Comparison of ENCODE assay signal across 18 mouse cellular contexts in genomic region chr5:38504747-38505434, GRCm38 (mm10). TPM values are rescaled to one million over a fixed set of nuclear protein-coding genes. Genes with fewer than 3 reads are reported as not detected.
DNase-seq lines count a peak whose midpoint lies in the region; ATAC-seq lines count a peak whose summit lies in the region.
"Had no signal": no experiment of that assay in that cellular context is flagged by ENCODE, and none has a peak within 500 bp of the region (broad histone marks: within the 10 kb centered on the region; RNA-seq: fewer than 3 reads in every experiment).

No protein-coding gene starts in this region.

- no peaks in the 10 kb centered on the region for H3K9me3 ChIP-seq in kidney, embryonic 15.5 days (replicated peaks)
- no peaks in the 10 kb centered on the region for H3K9me3 ChIP-seq in intestine, embryonic 15.5 days
- H3K9me3 ChIP-seq: embryonic facial prominence, embryonic 15.5 days; midbrain, embryonic 10.5 days; stomach, embryonic 15.5 days had no signal

- no peaks in the 10 kb centered on the region for H3K36me3 ChIP-seq in kidney, embryonic 15.5 days
- no peaks in the 10 kb centered on the region for H3K36me3 ChIP-seq in macrophage (ENCODE audit: inconsistent target)
- no peaks in the 10 kb centered on the region for H3K36me3 ChIP-seq in intestine, embryonic 15.5 days
- H3K36me3 ChIP-seq: embryonic facial prominence, embryonic 15.5 days; midbrain, embryonic 10.5 days; stomach, embryonic 15.5 days had no signal

- no peak overlapping the region for H3K4me3 ChIP-seq in kidney, embryonic 15.5 days (replicated peaks)
- no peak overlapping the region for H3K4me3 ChIP-seq in macrophage (ENCODE audit: inconsistent target)
- no peak overlapping the region for H3K4me3 ChIP-seq in intestine, embryonic 15.5 days (replicated peaks)
- H3K4me3 ChIP-seq: embryonic facial prominence, embryonic 15.5 days; left cerebral cortex, adult 2 months; midbrain, embryonic 10.5 days; myocyte; stomach, embryonic 15.5 days had no signal

- H3K27ac ChIP-seq in kidney, embryonic 15.5 days, result peak overlapping the region; percentile 56
- H3K27ac ChIP-seq in macrophage, result peak overlapping the region; percentile 93
- H3K27ac ChIP-seq in intestine, embryonic 15.5 days, result no peak overlapping the region
- H3K27ac ChIP-seq: embryonic facial prominence, embryonic 15.5 days; left cerebral cortex, adult 2 months; midbrain, embryonic 10.5 days; stomach, embryonic 15.5 days had no signal

- H3K4me2 ChIP-seq in kidney, embryonic 15.5 days, result no peak overlapping the region
- no peak overlapping the region for H3K4me2 ChIP-seq in intestine, embryonic 15.5 days (replicated peaks)
- H3K4me2 ChIP-seq: embryonic facial prominence, embryonic 15.5 days; stomach, embryonic 15.5 days had no signal

- ATAC-seq in kidney, embryonic 15.5 days (replicated peaks; ENCODE audit: low FRiP score), result no peak
- no peak for ATAC-seq in intestine, embryonic 15.5 days
- ATAC-seq: forebrain, embryonic 16.5 days; inflammation-experienced regulatory T-cells, adult 6 months had no signal

- DNase-seq in kidney, postnatal 25 days, result no peak
- DNase-seq in Muller cell, postnatal 12 days (ENCODE audit: inconsistent ontology term), result peak; percentile 11
- peak; percentile 14 for DNase-seq in fibroblast of lung, adult 2 months (ENCODE audit: low read depth)
- DNase-seq in cerebellum, adult 18-20 months, result no peak
- DNase-seq: cerebellum, postnatal 14 days; gastrocnemius, postnatal 25 days; lung, adult 2 months; thymus, postnatal 4 days had no signal

- no peaks in the 10 kb centered on the region for H3K27me3 ChIP-seq in kidney, embryonic 15.5 days
- H3K27me3 ChIP-seq in intestine, embryonic 15.5 days (replicated peaks), result no peaks in the 10 kb centered on the region
- H3K27me3 ChIP-seq: embryonic facial prominence, embryonic 15.5 days; stomach, embryonic 15.5 days had no signal

- peaks cover 14% of the 10 kb centered on the region; the same call in 1 of the 2 replicates for H3K4me1 ChIP-seq in kidney, embryonic 15.5 days
- no peaks in the 10 kb centered on the region for H3K4me1 ChIP-seq in intestine, embryonic 15.5 days (replicated peaks)
- H3K4me1 ChIP-seq: embryonic facial prominence, embryonic 15.5 days; midbrain, embryonic 10.5 days; stomach, embryonic 15.5 days had no signal

- H3K9ac ChIP-seq in kidney, embryonic 15.5 days, result no peak overlapping the region
- no peak overlapping the region for H3K9ac ChIP-seq in intestine, embryonic 15.5 days
- H3K9ac ChIP-seq: embryonic facial prominence, embryonic 15.5 days; stomach, embryonic 15.5 days had no signal

- WGBS in kidney, embryonic 15.5 days, result 53% methylated on average over 6 of the region's 6 CpGs
- WGBS in macrophage (ENCODE audit: missing documents), result 45% methylated on average over 6 of the region's 6 CpGs
- 69% methylated on average over 6 of the region's 6 CpGs for WGBS in intestine, embryonic 15.5 days

- H3K79me2 ChIP-seq in macrophage (ENCODE audit: inconsistent target), result no peaks in the 10 kb centered on the region

RNA-seq across cellular contexts. Expression of gene Slc2a9, which starts 1.9 kb away (rescaled TPM):
- polyA plus RNA-seq in kidney, embryonic 15.5 days (2015; fragmentation: Nextera tagmentation; extraction: Ambion mirVana), result 1.4 and 1.6 TPM in 2 replicates
- total RNA-seq in macrophage (2018; cell fraction: chromatin; rRNA removed), result 10 to 100 TPM in 21 of 26 experiments, 1 to 10 TPM in 5; 1.5 to 89.4 (median 23.4) TPM
- 10 to 100 TPM in 17 of 26 experiments, 1 to 10 TPM in 9; 7.1 to 29.1 (median 12.3) TPM for total RNA-seq in macrophage (2018; cell fraction: cytosol; rRNA removed)
- 10 to 100 TPM in 21 of 26 experiments, 1 to 10 TPM in 5; 4.9 to 50.8 (median 19.6) TPM for total RNA-seq in macrophage (2018; cell fraction: nucleus; rRNA removed)
- polyA plus RNA-seq in macrophage (2018), result 8.5 to 10.7 TPM (median 9.2 TPM) in 3 replicates
- 1.6 and 1.8 TPM in 2 replicates for polyA plus RNA-seq in intestine, embryonic 15.5 days (2015; fragmentation: Nextera tagmentation; extraction: Ambion mirVana)

RNA-seq across cellular contexts. Expression of gene Wdr1, which starts 58.1 kb away (rescaled TPM):
- polyA plus RNA-seq in kidney, embryonic 15.5 days (2015; fragmentation: Nextera tagmentation; extraction: Ambion mirVana), result 195 and 206 TPM in 2 replicates
- total RNA-seq in macrophage (2018; cell fraction: chromatin; rRNA removed), result 1,000 to 10,000 TPM in 1 of 26 experiments, 100 to 1,000 TPM in 25; 304 to 1,177 (median 538) TPM
- 100 to 1,000 TPM; 208 to 326 (median 265) TPM for total RNA-seq in macrophage (2018; cell fraction: cytosol; rRNA removed)
- total RNA-seq in macrophage (2018; cell fraction: nucleus; rRNA removed), result 100 to 1,000 TPM; 243 to 803 (median 349) TPM
- polyA plus RNA-seq in macrophage (2018), result 222 to 407 TPM (median 317 TPM) in 3 replicates
- 240 and 243 TPM in 2 replicates for polyA plus RNA-seq in intestine, embryonic 15.5 days (2015; fragmentation: Nextera tagmentation; extraction: Ambion mirVana)

Comparison
In these comparisons a context has a peak if more than half of its experiments do, and no peak if none do; other contexts are left out.
1. DNase-seq: peak in Muller cell, postnatal 12 days (single experiment) and fibroblast of lung, adult 2 months (single experiment); none in kidney, postnatal 25 days (0 of 2) and cerebellum, adult 18-20 months (0 of 2).